Mouse (Mus musculus): ENCODE data around the gene Iqcf6.

DNA sequence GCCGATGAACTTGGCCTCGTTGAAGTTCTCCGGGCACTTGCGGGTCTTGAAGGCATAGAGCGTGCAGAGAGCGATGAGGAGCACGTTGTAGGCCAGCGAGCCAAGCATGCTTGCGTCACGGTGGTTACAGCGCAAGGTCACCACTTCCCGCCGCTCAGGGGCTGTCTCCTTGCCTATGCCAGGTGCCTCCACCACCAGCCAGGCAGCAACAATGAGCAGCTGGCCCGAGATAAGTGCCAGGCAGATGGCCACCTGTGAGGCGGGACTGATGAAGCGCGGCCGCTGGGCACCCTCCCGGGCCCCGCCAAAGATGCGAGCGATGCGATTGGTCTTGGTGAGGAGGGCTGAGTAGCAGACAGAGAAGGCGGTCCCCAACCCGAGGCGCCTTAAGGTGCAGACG, 20.8 kb downstream of the Iqcf6 start:
- no peak for TF ChIP-seq POLR2A (IDR thresholded peaks at IDR 0.05; ENCODE audit: low read depth, low read length)
- TF ChIP-seq EP300 (IDR thresholded peaks at IDR 0.05; ENCODE audit: low read length), result no peak
- TF ChIP-seq CTCF (conservative IDR thresholded peaks at IDR 0.05 in 1 of 2, IDR thresholded peaks at IDR 0.05 in 1 of 2; ENCODE audit: low read depth in 2 of 2, low read length in 2 of 2), result no peak
- TF ChIP-seq ETS1 (conservative IDR thresholded peaks at IDR 0.05; ENCODE audit: low read depth, low read length), result no peak
- TF ChIP-seq USF2 (conservative IDR thresholded peaks at IDR 0.05; ENCODE audit: low read depth, low read length), result no peak
- no peak for TF ChIP-seq CHD2 (IDR thresholded peaks at IDR 0.05; ENCODE audit: low read length)
- TF ChIP-seq ZC3H11A (IDR thresholded peaks at IDR 0.05; ENCODE audit: low read depth, low read length), result no peak
- TF ChIP-seq USF1 (IDR thresholded peaks at IDR 0.05; ENCODE audit: low read depth, low read length), result no peak
- no peak for TF ChIP-seq TBP (conservative IDR thresholded peaks at IDR 0.05; ENCODE audit: low read depth, low read length)
- no peak for TF ChIP-seq MAX (IDR thresholded peaks at IDR 0.05; ENCODE audit: low read length)
- TF ChIP-seq POLR2AphosphoS2 (IDR thresholded peaks at IDR 0.05; ENCODE audit: low read depth, low read length), result no peak
- TF ChIP-seq MAFK (IDR thresholded peaks at IDR 0.05; ENCODE audit: insufficient replicate concordance, low read length), result no peak
- no peak for TF ChIP-seq SMC3 (IDR thresholded peaks at IDR 0.05; ENCODE audit: low read depth, low read length)

Data from CH12.LX (cell line).